Mouse (Mus musculus) CH12.LX (cell line): Measurements from ENCODE around the gene Naa30. TPM values are rescaled to one million over a fixed set of nuclear protein-coding genes. Genes with fewer than 3 reads are reported as not detected.

Source experiments
- DNase-seq: peaks from one replicate; pipeline ENCODE4 v3.0.0-alpha.2; 2013; ENCODE audit errors: extremely low read depth
- H3K27ac ChIP-seq: 2 replicates; pipeline ENCODE4 v1.5.1; 2012; ENCODE audit warnings: low read depth, mild to moderate bottlenecking, control low read depth, moderate library complexity; ENCODE audit not compliant: insufficient read depth
- H3K27me3 ChIP-seq: replicated peaks from 2 replicates; pipeline ENCODE3; 2012; ENCODE audit warnings: inconsistent platforms
- H3K36me3 ChIP-seq, 2 experiments: replicated peaks in 1 of 2; 2 replicates each; pipeline versions ENCODE3 to v1.6.1; 2012; ENCODE audit warnings: inconsistent platforms in 1 of 2, low read length in 1 of 2, mild to moderate bottlenecking in 1 of 2, mixed read lengths in 1 of 2, moderate library complexity in 1 of 2; ENCODE audit not compliant: control insufficient read depth in 1 of 2, insufficient read depth in 1 of 2
- H3K4me1 ChIP-seq, 2 experiments: 2 replicates each; pipeline ENCODE4 v1.6.1; 2012; ENCODE audit warnings: inconsistent platforms in 1 of 2, moderate library complexity in 1 of 2; ENCODE audit not compliant: insufficient read depth in 2 of 2, control insufficient read depth in 1 of 2
- H3K4me2 ChIP-seq: 2 replicates; pipeline ENCODE4 v1.6.1; 2012; ENCODE audit warnings: low read depth, mild to moderate bottlenecking, control low read depth; ENCODE audit not compliant: poor library complexity, insufficient read depth, severe bottlenecking
- H3K4me3 ChIP-seq, 3 experiments: fragments of 150-350 bp in 1 of 3; sonication (generic) in 1 of 3; replicated peaks in 1 of 3; 2 replicates each; pipeline versions ENCODE3 to v1.5.1; 2011 to 2012; ENCODE audit warnings: low read depth in 2 of 3, low read length in 2 of 3, mild to moderate bottlenecking in 2 of 3, moderate library complexity in 2 of 3, control low read depth in 1 of 3, improper control_type of control experiment in 1 of 3, inconsistent platforms in 1 of 3, mixed read lengths in 1 of 3; ENCODE audit not compliant: poor library complexity in 1 of 3
- H3K79me2 ChIP-seq: replicated peaks from 2 replicates; pipeline ENCODE4 v1.6.1; 2012; ENCODE audit warnings: mild to moderate bottlenecking, moderate library complexity; ENCODE audit not compliant: control insufficient read depth, poor library complexity, insufficient read depth, severe bottlenecking; ENCODE audit errors: extremely low read depth
- H3K9ac ChIP-seq: 2 replicates; pipeline ENCODE4 v1.6.1; 2012; ENCODE audit warnings: low read depth, mild to moderate bottlenecking, control low read depth, moderate library complexity; ENCODE audit not compliant: insufficient read depth
- H3K9me3 ChIP-seq: replicated peaks from 2 replicates; pipeline ENCODE3; 2012; ENCODE audit warnings: low read length, inconsistent platforms, mixed read lengths
- BHLHE40 ChIP-seq: IDR thresholded peaks from 2 replicates; pipeline ENCODE4 v1.6.1; 2011; ENCODE audit warnings: mild to moderate bottlenecking, low read depth, low read length, improper control_type of control experiment
- CHD1 ChIP-seq: IDR thresholded peaks from 2 replicates; pipeline ENCODE4 v1.6.1; 2012; ENCODE audit warnings: low read depth, low read length, improper control_type of control experiment, inconsistent platforms
- CTCF ChIP-seq, 2 experiments: IDR thresholded peaks in 1 of 2; conservative IDR thresholded peaks in 1 of 2; 2 replicates each; pipeline ENCODE4 v1.5.1; 2011 to 2012; ENCODE audit warnings: low read depth in 2 of 2, low read length in 2 of 2, improper control_type of control experiment in 1 of 2, inconsistent platforms in 1 of 2, mild to moderate bottlenecking in 1 of 2, moderate library complexity in 1 of 2
- ELF1 ChIP-seq: IDR thresholded peaks from 2 replicates; pipeline ENCODE4 v1.6.1; 2014; ENCODE audit warnings: low read depth, mild to moderate bottlenecking, inconsistent platforms, low read length, improper control_type of control experiment
- EP300 ChIP-seq: IDR thresholded peaks from 2 replicates; pipeline ENCODE4 v1.6.1; 2011; ENCODE audit warnings: low read length, improper control_type of control experiment
- HCFC1 ChIP-seq: IDR thresholded peaks from 2 replicates; pipeline ENCODE4 v1.6.1; 2012; ENCODE audit warnings: low read depth, mild to moderate bottlenecking, inconsistent platforms, low read length, improper control_type of control experiment
- IRF4 ChIP-seq: IDR thresholded peaks from 2 replicates; pipeline ENCODE4 v1.6.1; 2014; ENCODE audit warnings: low read depth, mild to moderate bottlenecking, inconsistent platforms, low read length, improper control_type of control experiment
- KAT2A ChIP-seq: IDR thresholded peaks from 2 replicates; pipeline ENCODE4 v1.6.1; 2012; ENCODE audit warnings: low read length, improper control_type of control experiment, inconsistent platforms; ENCODE audit not compliant: insufficient replicate concordance
- MAFK ChIP-seq: IDR thresholded peaks from 2 replicates; pipeline ENCODE4 v1.6.1; 2011; ENCODE audit warnings: low read length, improper control_type of control experiment; ENCODE audit not compliant: insufficient replicate concordance
- MAZ ChIP-seq: IDR thresholded peaks from 2 replicates; pipeline ENCODE4 v1.6.1; 2012; ENCODE audit warnings: low read depth, mild to moderate bottlenecking, inconsistent platforms, low read length, improper control_type of control experiment, moderate library complexity
- PAX5 ChIP-seq: IDR thresholded peaks from 2 replicates; pipeline ENCODE4 v1.6.1; 2012; ENCODE audit warnings: low read length, inconsistent platforms, mixed read lengths
- SIN3A ChIP-seq: IDR thresholded peaks from 2 replicates; pipeline ENCODE4 v1.6.1; 2012; ENCODE audit warnings: low read length, improper control_type of control experiment, inconsistent platforms
- UBTF ChIP-seq: IDR thresholded peaks from 2 replicates; pipeline ENCODE4 v1.6.1; 2012; ENCODE audit warnings: low read depth, mild to moderate bottlenecking, inconsistent platforms, low read length, improper control_type of control experiment, moderate library complexity
- ZC3H11A ChIP-seq: IDR thresholded peaks from 2 replicates; pipeline ENCODE4 v1.6.1; 2012; ENCODE audit warnings: low read depth, mild to moderate bottlenecking, inconsistent platforms, low read length, improper control_type of control experiment
- ZKSCAN1 ChIP-seq: IDR thresholded peaks from 2 replicates; pipeline ENCODE4 v1.6.1; 2012; ENCODE audit warnings: low read depth, inconsistent platforms, low read length, improper control_type of control experiment, borderline replicate concordance
- dilution Hi-C: fragments of 300-500 bp; cut with MboI; formaldehyde crosslinking; loops from 2 replicates; pipeline ENCODE4 v1.14.3; 2020; ENCODE audit warnings: low sequenced_read_pairs; ENCODE audit not compliant: extremely low pct_unique_long_range_greater_than_20kb, extremely low pct_ligation_motif_present
- in situ Hi-C: fragments of 300-500 bp; cut with MboI; formaldehyde crosslinking; loops from 3 replicates; pipeline ENCODE4 v1.14.3; 2019; ENCODE audit warnings: low sequenced_read_pairs, low pct_ligation_motif_present, low pct_unique_long_range_greater_than_20kb, mixed read lengths
- polyA plus RNA-seq: library from polyadenylated mRNA; unstranded; fragments of >175 nt; gene quantifications from 2 replicates; pipeline ENCODE4 v1.2.1, GENCODE M21; 2012; ENCODE audit warnings: low read depth; ENCODE audit not compliant: insufficient read length
- total RNA-seq, 2 experiments: library from RNA; depleted of rRNA; stranded (reverse); fragments of 300-350 nt in 1 of 2; fragments of >200 nt in 1 of 2; gene quantifications; 2 replicates each; pipeline ENCODE4 v1.2.3; 2012 to 2014

The Naa30 gene
- total and polyA plus RNA-seq, 3 experiments: 13.5 to 26.5 (median 25.6) TPM

GRCm38 (mm10) chr14:49172582-49172988 lies 559 bp downstream of the Naa30 start:
- TF ChIP-seq UBTF (peak; percentile 87; the same call in 1 of the 2 replicates), ZKSCAN1 (no peak)
- H3K27ac ChIP-seq: peak overlapping the region; percentile 24
- no peaks in the 10 kb centered on the region for H3K27me3 ChIP-seq
- peaks cover 3 to 29% of the 10 kb centered on the region in 2 experiments; a peak in 2 of 4 replicates for H3K4me1 ChIP-seq
- in situ Hi-C loops (no loop called here), dilution Hi-C loops (no loop called here)
- H3K4me3 ChIP-seq: peak overlapping the region; percentile 50 to 97 (median 90)
- DNase-seq: peak; percentile 22
- H3K79me2 ChIP-seq: peaks cover 26% of the 10 kb centered on the region
- H3K4me2 ChIP-seq: peak overlapping the region; percentile 84; the same call in 1 of the 2 replicates
- no peaks in the 10 kb centered on the region for H3K9me3 ChIP-seq
- H3K9ac ChIP-seq: peak overlapping the region; percentile 79
- H3K36me3 ChIP-seq: peaks cover 3 to 19% of the 10 kb centered on the region in 2 experiments

GRCm38 (mm10) chr14:49173290-49174135 lies 1.5 kb downstream of the Naa30 start:
- H3K27ac ChIP-seq: no peak overlapping the region
- dilution Hi-C loops: no loop called here

GRCm38 (mm10) chr14:49179736-49180135 lies 7.7 kb downstream of the Naa30 start:
- Histone ChIP-seq H3K36me3 (peaks cover 10 to 49% of the 10 kb centered on the region in 2 experiments), H3K9me3 (no peaks in the 10 kb centered on the region), H3K9ac (no peak overlapping the region), H3K4me2 (no peak overlapping the region), H3K27ac (no peak overlapping the region), H3K4me3 (no peak overlapping the region), H3K4me1 (peaks cover under 1 to 10% of the 10 kb centered on the region in 2 experiments; a peak in 1 of 4 replicates), H3K79me2 (peaks cover 8% of the 10 kb centered on the region), H3K27me3 (no peaks in the 10 kb centered on the region)
- no peak for DNase-seq
- in situ Hi-C loops: no loop called here
- TF ChIP-seq HCFC1 (no peak), EP300 (no peak), IRF4 (no peak), MAZ (no peak), PAX5 (no peak), ZC3H11A (no peak), KAT2A (no peak), MAFK (no peak), CTCF (conservative IDR thresholded peaks at IDR 0.05 in 1 of 2, IDR thresholded peaks at IDR 0.05 in 1 of 2; ENCODE audit: low read depth in 2 of 2, low read length in 2 of 2) (no peak)
- dilution Hi-C loops: no loop called here

More at GRCm38 (mm10) chr14:49173290-49174135, 1.5 kb downstream of the Naa30 start:
- Histone ChIP-seq H3K4me2 (peak overlapping the region; percentile 84), H3K36me3 (peaks cover 5 to 23% of the 10 kb centered on the region in 2 experiments), H3K27me3 (no peaks in the 10 kb centered on the region), H3K4me3 (peak overlapping the region; percentile 50 to 97 (median 90)), H3K79me2 (peaks cover 28% of the 10 kb centered on the region), H3K9ac (peak overlapping the region; percentile 79), H3K9me3 (no peaks in the 10 kb centered on the region), H3K4me1 (peaks cover 3 to 29% of the 10 kb centered on the region in 2 experiments; a peak in 2 of 4 replicates)
- DNase-seq: no peak
- in situ Hi-C loops: no loop called here
- TF ChIP-seq ELF1 (0 out of 2 replicates have a peak, but pooled peaks have one; percentile 24), BHLHE40 (no peak), CHD1 (peak; percentile 50; the same call in 1 of the 2 replicates), SIN3A (0 out of 2 replicates have a peak, but pooled peaks have one; percentile 10)
